Mouse (Mus musculus): Measurements from ENCODE around the gene Clic5. TPM values are rescaled to one million over a fixed set of nuclear protein-coding genes. Genes with fewer than 3 reads are reported as not detected.
"Not testable (repeated sequence)": the region's sequence is repeated elsewhere in the genome, so short reads cannot be mapped to it uniquely, and the experiment has no call there.

Clic5 gene
- total RNA-seq (2015; ENCODE audit: low replicate concordance) (0.21 TPM in 1 of 2 replicates, not detected in the other), total RNA-seq (2017; ENCODE audit: low replicate concordance) (0.14 TPM in 1 of 2 replicates, not detected in the other)

DNA sequence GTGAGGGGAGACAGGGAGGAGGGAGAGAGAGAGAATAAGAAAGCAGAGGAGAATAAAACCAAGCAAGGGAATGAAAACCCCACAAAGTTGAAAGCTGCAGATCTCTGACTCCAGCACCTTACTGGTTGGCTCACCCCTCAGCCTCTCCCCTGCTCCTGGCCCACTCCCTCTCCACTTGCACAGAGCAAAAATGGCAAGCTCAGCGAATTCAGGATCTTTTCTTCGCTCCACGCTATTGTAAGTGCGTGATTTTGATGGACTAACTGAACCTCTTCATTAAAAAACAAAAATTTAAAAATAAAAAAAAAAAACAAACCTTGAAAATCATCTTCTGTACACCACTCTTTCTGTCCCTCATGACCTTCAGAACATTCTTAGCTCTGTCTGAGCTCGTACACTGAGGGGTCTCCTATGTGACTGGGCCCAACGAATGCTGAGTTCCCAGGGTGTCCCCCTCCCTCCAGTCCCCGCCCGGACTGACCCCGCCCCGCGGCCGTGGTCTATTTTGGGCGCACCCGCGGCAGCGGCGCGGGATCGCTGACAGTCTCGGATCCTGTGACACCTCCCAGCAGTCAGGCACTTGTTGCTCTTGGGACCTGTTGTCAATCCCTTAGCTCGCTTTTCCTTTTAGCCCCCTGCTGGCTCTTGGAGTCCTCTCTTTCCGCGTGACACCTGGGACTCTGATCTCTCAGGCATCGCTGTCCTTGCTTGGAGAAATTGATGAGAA is at the start of gene Clic5:
Clic5 (plus strand) TSS at position 543 of the 727 bp plus-strand sequence.
- ATAC-seq (replicated peaks; ENCODE audit: low FRiP score, poor library complexity, severe bottlenecking): no peak

DNA sequence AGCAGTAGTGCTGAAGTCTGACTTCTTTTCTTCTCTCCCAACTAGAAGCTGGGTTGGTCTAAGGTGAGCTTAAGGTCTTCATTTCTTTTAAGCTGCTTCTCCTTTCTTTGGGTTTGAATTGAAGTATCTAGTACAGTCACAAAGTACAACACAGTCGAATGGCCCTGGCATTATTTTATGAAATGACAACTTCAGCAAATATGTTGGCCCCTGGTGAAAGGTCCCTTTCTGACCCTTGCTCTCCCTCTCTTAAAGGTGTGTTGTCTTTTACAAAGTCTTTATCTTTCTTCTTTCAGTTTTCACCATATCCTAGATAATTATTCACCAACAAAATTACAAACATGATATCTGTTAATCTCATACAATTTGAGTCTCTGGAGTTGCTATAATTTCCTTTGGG is 42.6 kb upstream of the Clic5 start:
- ATAC-seq (replicated peaks; ENCODE audit: low FRiP score, poor library complexity, severe bottlenecking): no peak

GRCm38 (mm10) chr17:44148109-44148846 is 40.1 kb upstream of the Clic5 start:
- ATAC-seq (replicated peaks; ENCODE audit: low FRiP score, poor library complexity, severe bottlenecking): no peak

GRCm38 (mm10) chr17:44151130-44151529 is 37.3 kb upstream of the Clic5 start:
- ATAC-seq (replicated peaks; ENCODE audit: low FRiP score, poor library complexity, severe bottlenecking): no peak

- no peak for ATAC-seq (replicated peaks; ENCODE audit: low FRiP score, poor library complexity, severe bottlenecking)
Observed at GRCm38 (mm10) chr17:44151889-44152288, 36.5 kb upstream of the Clic5 start.

DNA sequence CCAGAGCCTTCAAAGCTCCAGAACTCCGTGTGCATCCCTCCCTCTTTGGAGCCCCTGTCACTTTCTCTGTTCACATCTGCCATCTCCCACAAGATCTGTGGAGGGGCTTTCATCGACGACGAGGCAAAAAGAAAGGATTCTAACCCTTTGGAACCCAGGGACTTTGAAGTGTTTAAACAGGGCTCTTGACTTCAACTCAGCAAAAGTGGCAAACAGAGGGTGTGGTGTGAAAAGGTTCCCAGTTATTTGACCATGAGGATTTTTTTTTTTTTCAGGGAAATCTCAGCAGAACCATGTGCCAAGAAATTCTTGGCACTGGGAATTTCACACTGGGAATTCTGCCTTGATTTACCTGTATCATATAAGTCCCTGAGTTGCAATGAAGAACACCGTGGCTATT is 34.5 kb upstream of the Clic5 start:
- no peak for ATAC-seq (replicated peaks; ENCODE audit: low FRiP score, poor library complexity, severe bottlenecking)

GRCm38 (mm10) chr17:44155204-44155603 is 33.2 kb upstream of the Clic5 start:
- ATAC-seq (replicated peaks; ENCODE audit: low FRiP score, poor library complexity, severe bottlenecking): no peak

DNA sequence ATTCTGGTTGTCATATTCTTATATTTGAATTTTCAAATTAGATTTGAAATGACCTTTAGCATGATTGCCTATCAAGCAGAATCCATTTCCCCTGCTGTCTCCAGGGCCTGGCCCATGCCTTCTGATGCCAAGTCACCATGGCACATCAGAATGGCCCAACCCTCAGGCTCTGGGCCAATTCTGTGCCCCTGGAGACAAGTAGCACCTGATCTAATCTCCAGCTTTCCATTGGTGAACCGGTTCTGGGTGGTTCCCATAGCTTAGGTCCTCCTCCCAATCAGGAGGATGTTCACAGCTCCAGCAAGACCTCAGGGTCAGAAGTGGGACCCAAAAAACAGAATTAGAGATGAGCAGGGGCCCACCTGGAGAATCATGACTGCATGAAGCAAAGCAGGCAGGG is 30.2 kb upstream of the Clic5 start:
- ATAC-seq (replicated peaks; ENCODE audit: low FRiP score, poor library complexity, severe bottlenecking): no peak

GRCm38 (mm10) chr17:44160449-44160848 is 27.9 kb upstream of the Clic5 start:
- no peak for ATAC-seq (replicated peaks; ENCODE audit: low FRiP score, poor library complexity, severe bottlenecking)

GRCm38 (mm10) chr17:44162514-44162913 is 25.9 kb upstream of the Clic5 start:
- no peak for ATAC-seq (replicated peaks; ENCODE audit: low FRiP score, poor library complexity, severe bottlenecking)

- ATAC-seq (replicated peaks; ENCODE audit: low FRiP score, poor library complexity, severe bottlenecking): no peak
Observed at GRCm38 (mm10) chr17:44162935-44163334, 25.4 kb upstream of the Clic5 start.

GRCm38 (mm10) chr17:44165730-44166347 is 22.5 kb upstream of the Clic5 start:
- no peak for ATAC-seq (replicated peaks; ENCODE audit: low FRiP score, poor library complexity, severe bottlenecking)

DNA sequence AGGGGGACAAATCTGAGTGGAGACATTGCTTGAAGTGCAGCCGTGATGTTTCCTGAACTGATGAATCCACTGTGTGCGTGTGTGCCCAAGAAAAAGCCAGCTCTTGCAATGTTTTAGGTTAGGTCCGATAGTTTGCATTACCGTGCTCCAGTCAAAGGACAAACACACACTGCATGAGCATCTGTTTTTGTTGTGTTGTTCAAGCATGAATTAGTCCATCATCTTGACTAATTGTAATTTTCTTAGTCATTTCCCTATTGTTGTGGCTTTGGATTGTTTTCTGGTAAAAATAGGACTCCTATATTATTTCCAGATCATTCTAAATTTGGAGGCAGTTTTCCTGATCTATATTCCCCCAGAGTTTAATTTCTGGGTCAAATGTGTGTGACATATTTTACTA is 18.7 kb upstream of the Clic5 start:
- no peak for ATAC-seq (replicated peaks; ENCODE audit: low FRiP score, poor library complexity, severe bottlenecking)

DNA sequence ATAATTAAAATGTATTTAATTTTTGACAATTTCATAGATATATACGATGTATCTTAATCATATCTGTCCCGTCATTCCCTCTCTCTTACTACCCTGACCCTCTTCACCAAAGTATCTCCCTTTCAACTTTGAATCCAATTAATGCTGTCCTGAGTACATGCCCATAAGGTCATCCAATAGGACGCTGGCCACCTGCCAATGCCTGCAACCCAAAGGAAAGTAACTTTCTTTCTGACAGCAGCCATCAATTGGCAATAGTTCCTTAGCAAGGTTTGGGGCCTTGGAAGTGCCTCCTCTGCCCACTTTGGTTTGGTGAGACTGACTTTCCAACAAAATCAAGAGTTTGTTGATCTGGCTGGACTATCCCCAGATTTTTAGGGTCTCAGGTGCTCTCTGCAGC is 18.1 kb upstream of the Clic5 start:
- ATAC-seq (replicated peaks; ENCODE audit: low FRiP score, poor library complexity, severe bottlenecking): no peak

DNA sequence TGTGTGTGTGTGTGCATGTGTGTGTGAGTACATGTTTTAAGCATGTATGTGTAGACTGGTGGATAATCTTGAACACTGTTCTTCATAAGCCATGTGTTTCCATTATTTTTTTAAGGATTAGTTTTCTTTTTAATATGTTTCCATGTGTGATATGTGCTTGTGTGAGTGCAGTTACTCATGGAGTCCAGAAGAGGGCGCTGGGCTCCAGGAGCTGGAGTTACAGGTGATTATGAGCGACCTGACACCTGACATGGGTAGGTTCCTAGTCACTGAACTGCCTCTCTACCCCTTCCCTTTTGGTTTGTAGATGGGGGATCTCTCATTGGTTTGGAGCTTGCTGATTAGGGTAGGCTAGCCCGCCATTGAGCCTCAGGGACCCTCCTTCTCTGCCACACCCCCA is 16.5 kb upstream of the Clic5 start:
- no peak for ATAC-seq (replicated peaks; ENCODE audit: low FRiP score, poor library complexity, severe bottlenecking)

DNA sequence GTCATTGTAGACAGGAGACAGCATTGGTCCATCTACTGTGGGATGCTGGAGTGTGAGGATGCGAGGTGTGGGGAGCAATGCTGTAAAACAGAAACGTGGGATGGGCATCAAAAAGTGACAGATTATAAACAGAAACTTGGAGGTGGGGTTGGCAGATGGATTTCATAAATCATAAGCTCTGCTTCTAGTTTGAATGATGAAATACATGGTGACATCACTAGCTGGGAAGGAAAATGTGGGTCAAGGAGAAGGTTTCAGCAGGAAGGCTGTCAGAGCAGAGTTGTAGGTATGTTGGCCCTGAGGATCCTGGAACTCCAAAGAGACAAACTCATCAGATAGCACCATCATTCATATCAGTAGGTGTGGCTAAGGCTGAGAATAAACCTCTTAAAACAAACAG is 15.0 kb upstream of the Clic5 start:
- no peak for ATAC-seq (replicated peaks; ENCODE audit: low FRiP score, poor library complexity, severe bottlenecking)

- no peak for ATAC-seq (replicated peaks; ENCODE audit: low FRiP score, poor library complexity, severe bottlenecking)
Observed at GRCm38 (mm10) chr17:44177291-44177690, 11.1 kb upstream of the Clic5 start.

GRCm38 (mm10) chr17:44181346-44181745 is 7.0 kb upstream of the Clic5 start:
- ATAC-seq (replicated peaks; ENCODE audit: low FRiP score, poor library complexity, severe bottlenecking): no peak

DNA sequence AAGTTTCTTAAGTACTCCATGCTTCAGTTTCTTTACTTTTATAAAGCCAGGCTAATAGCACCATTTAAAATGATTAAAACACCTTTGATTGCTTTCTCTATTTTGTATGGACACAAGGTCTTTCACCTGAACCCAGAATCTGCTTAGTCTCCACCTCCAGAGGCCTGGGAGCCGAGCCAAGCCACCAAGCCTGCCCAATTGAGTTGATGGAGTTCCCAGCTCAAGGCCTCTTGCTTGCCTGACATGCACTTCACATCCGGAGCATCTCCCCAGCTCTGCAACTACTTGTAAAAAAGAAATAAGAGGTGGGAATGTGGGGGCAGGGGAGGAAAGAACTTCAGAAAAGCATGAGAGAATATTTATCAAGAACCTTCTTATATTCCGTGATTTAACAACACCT is 1.5 kb upstream of the Clic5 start:
- no peak for ATAC-seq (replicated peaks; ENCODE audit: low FRiP score, poor library complexity, severe bottlenecking)

- ATAC-seq (replicated peaks; ENCODE audit: low FRiP score, poor library complexity, severe bottlenecking): not testable (repeated sequence)
Observed at GRCm38 (mm10) chr17:44187537-44187936, 847 bp upstream of the Clic5 start.

- ATAC-seq (replicated peaks; ENCODE audit: low FRiP score, poor library complexity, severe bottlenecking): no peak
Observed at GRCm38 (mm10) chr17:44188769-44189145, 373 bp downstream of the Clic5 start.

All from erythroblast, adult 5-6 weeks (primary cell).